Mouse (Mus musculus) heart, adult 9 months (tissue): ENCODE measurements around the gene Pus10.

Experiments
- DNase-seq, 2 experiments: peaks; one replicate each; pipeline ENCODE4 v3.0.0; 2022; ENCODE audit warnings: low spot score in 2 of 2

The Pus10 gene

DNA sequence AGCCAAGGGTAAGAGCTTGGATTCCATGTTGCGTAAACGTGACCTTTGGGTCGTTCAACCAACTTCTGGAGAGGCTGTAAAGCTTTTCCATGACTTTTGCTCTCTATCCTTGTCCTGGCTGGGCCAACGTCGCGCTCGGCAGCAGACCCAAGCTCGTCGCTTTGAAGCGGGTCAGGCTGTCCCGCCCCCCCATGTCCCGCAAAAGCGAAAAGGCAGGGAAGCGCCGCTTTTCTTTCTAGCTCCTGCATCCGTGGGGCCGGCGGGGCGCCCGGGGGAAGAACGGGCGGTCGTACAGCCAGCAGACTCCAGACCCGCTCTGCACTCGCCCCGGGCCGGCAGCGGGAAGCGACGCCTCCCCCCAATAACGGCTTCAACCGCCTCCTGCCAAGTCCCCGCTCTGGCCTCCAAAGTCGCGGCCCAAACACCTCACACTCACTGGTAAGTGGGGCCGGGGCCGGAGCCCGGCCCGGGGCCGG, at the start of gene Pus10:
Gene Pus10, plus strand, starts transcription at position 364 of the 476 bp plus-strand sequence.
- no peak for DNase-seq

DNA sequence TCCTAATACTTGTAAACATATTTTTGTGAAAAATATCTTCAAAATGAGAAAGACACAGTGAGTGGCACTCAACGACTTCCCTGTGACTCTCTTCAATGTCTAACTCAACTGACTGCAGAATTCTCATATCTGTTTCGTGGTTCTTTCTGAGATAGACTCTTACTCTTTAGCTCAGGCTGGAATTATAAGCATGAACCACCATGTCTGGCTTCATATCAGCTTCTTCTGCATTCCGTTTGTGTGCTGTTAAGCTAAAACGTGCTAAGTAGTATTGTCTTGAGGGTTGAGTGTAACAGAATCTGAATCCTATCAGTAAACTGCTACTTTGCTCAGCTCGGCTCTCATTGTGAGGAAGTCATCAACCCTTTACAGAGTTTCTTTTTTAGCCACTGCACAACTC, 46.5 kb upstream of the Pus10 start:
- no peak for DNase-seq

DNA sequence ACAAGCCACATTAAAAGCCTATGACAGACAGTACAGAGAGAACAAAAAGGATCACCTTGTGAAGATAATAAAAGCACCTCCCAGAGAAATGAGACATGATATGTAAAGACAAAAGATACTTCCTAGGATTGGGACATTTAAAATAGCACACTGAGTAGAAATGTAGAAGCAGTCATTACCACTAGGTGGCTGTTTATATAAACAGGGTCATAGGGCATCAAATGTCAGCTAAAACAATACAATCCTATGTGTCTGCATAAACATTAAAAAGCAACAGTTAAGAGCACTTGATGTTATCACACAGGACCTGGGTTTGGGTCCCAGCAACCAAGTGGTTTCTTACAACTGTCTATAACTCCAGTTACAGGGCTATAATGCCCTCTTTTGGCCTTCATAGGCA, 34.8 kb upstream of the Pus10 start:
- no peak for DNase-seq

- peak; percentile 80 to 85 for DNase-seq
These were observed 32.3 kb upstream of the Pus10 start, which contains the start of gene 0610010F05Rik for GRCm38 (mm10) chr11:23632945-23633878. 0610010F05Rik (minus strand) TSS chr11:23633639.

- DNase-seq = no peak
These were observed 31.6 kb upstream of the Pus10 start for GRCm38 (mm10) chr11:23633879-23634215.

DNA sequence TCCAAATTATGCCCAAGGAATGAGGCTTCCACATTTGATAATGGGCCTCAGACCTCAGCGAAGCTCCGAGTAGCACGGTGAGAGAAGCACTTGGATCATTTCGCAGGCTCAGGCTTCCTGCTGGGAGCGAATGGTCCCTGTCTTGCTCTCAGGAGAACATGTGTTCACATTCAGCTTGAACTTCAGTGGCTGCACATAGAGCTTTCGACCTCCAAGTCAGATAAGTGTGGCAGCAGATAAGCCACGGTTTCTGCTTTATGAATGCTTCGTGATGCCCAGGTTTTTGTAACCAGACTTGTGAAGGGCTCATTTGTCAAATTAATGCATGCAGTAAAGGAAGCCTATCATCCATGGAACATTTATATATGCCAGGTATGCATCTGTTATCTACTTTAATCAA, 30.9 kb upstream of the Pus10 start:
- DNase-seq = no peak

DNA sequence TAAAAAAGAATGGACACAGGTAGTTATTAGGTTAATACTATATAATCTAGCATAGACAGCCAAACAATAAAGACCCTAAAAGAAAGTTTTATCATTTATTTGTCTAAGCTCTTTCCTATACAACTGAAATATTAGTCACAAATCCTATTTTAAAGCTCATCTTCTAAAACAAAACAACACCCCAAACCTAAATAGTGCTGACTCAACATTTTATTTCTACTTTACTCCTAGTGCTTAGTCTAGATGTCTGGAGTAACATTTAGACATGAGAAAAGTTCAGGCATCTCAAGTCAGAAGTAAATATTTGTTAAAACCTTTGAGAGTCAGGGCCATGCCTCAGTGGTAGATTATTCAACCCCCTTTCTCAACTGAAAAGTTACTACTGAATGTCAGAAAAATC, 18.0 kb upstream of the Pus10 start:
- DNase-seq = no peak

DNA sequence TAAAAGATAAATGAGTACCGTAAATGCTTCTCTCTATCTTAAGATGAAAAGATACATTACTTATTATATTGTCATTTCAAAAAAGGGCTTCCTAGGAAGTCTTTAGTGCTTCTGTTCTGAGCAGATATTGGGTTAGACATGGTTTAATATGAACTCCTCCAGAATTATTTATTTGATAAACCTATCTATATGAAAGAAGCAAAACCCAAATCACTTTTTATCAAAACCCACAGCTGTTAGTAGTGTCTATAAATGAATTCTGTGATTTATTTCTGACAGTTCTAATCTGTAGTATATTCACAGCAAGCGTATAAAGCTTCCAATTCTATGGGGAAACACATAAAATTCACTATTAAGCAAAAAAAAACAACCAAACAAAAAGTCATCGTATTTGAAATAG, 17.6 kb upstream of the Pus10 start:
- no peak for DNase-seq

DNA sequence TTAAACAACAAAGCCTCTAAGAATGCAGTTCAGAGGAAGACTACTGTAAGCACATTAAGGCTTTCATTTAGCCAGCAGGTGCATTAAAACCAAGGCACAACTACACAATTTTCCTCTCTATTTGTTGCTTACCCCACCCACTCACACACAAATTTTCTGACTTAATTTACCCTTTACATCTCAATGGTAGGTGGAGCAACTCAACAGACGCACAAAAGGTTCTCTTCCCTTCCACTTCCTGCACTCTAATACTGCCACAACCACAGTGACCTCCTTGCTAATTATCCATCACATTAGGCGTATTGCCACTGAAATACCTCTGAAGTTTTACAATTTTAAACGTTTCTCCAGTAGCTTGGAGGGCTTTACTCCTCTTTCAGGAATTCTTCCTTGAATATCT, 11.8 kb upstream of the Pus10 start:
- DNase-seq = no peak

- DNase-seq = no peak
These were observed 7.7 kb upstream of the Pus10 start for GRCm38 (mm10) chr11:23657791-23658190.

DNA sequence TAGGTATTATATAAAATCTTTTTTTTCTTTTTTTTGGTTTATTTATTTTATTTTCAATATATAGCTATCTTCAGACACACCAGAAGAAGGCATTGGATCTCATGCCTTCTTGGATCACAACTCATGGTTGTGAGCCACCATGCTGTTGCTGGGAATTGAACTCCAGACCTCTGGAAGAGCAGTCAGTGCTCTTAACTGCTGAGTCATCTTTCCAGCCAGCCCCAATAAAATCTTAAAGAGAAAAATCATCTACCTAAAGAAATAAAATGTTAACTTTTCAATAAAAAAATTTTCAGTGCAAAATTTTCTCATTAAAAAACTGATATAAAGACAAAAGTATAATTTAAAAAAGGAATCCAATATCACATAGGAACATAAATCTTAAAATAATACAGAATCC, 1.2 kb upstream of the Pus10 start:
- DNase-seq = no peak

DNA sequence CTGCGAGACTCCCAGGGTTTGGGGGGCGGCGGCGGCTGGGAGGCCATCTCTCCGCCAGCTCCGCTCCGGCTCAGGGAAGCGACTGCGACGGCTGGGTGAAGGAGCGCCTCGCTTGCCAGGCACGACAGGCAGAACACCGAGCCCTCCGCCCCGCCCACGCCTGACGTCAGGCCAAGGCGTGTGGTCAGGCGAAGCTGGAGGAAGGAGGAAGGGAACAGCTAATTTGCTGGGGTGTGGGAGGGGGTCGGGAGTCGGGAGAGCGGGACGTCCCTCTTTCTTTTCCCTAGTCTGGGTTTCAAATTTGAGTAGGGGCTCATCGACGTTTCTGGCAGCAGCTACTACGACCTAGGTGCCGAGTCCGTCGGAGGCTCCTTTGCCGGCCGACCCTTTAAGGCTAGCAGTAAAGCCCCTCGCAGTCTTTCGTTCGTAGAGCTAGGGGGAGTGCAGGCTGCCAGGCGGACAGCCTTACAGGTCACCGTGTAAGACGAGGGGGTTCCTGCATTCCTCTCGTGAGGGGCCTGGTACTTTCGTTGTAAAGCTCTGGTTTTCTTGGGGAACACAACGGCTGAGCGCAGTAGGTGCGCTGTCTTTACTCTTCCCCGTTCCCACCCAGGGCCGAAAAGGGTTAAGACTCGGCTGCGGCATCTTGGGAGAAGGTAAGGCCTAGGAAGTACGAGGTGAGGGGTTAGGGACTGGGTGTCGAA, 476 bp downstream of the Pus10 start, which contains the start of gene Pex13:
Gene Pex13, minus strand, starts transcription at position 162 of the 704 bp plus-strand sequence.
- peak; percentile 90 to 91 for DNase-seq

DNA sequence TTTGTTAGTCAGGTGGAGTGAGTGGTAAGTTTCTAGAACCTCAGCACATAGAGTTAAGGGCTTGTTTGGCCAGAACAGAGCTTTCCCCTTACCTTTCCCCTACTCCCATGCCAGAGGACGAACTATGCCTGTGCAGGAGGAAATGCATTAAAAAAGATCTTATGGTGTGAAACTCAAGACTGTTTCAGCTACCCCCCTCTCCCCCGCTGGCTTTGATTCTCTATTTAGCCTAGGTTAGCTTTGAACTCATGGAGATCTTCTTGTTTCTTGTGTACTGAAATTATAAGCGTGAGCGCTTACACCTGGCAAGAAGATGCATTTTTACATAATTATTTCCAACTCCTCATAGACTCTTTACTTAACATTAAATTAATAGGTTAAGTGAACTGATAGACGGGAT, 1.1 kb downstream of the Pus10 start:
- no peak for DNase-seq

- no peak for DNase-seq
These were observed 1.7 kb downstream of the Pus10 start for GRCm38 (mm10) chr11:23667128-23667527.

DNA sequence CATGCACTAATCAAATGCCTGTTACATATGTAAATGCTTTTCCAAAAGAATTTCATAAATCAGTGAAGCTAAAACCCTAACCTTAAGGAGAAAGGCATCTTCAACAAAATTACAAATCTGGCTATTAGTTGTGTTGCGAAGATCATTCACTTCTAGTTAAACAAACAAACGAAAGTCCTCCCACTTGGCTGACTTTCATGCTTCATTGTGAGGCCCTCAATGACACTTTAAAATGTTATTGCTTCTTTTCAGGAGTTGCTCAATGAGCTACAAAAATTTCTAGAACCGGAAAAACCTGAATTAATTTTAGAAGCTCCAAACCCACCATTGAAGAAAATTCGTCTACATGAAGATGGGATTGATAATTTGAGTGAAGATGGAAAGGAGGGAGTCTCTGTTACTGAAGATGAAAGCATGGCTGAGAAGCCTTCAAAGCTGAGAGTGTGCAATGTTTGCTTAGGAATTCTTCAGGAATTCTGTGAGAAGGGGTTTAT, 6.8 kb downstream of the Pus10 start:
- no peak for DNase-seq

DNA sequence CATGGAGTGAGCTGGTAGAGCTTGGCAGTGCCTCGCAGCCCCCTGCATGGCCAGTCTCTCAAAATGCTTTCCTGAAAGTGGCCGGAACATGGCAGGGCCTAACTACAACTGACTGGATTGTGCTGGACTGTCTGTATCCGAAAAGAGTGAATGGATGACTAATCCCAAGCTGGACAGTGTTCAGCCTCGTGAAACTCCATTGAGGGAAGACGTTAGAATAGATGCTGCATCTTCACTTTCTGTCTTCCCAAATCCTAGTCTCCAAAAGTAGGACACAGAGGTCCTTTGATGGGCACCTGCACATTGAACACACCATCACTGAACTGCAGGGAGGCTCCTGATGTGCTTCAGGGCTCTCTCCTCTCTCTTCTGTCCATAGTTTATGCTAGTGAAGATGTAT, 10.6 kb downstream of the Pus10 start:
- DNase-seq = no peak

- peak; percentile 9 to 51 for DNase-seq
These were observed 13.7 kb downstream of the Pus10 start for GRCm38 (mm10) chr11:23679044-23679642.

DNA sequence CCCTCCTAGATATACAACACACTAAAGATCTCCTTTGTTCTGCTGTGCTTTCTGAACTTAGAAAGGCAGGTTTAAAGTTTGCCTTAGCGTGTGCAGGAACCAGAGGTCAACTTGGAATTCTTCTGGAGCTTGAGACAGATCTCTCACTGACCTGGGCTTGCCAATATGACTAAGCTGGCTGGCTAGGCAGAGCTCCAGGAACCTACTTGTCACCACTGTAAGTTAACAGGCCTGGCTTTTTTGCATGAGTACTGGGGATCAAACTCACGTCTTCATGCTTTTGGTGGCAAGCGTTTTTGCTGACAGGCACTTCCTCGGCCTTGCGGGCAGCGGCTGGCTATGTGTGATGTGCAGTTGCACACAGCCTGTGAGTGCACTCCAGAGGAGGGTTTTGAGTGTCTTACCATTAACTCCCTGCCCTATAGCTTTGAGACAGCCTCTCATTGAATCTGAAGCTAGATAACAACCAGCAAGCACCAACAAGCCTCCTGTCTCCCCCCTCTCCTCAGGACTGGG, 15.0 kb downstream of the Pus10 start:
- peak in 1 of 2 experiments; percentile 35 for DNase-seq

GRCm38 (mm10) chr11:23682561-23682960, 17.1 kb downstream of the Pus10 start:
- no peak for DNase-seq

DNA sequence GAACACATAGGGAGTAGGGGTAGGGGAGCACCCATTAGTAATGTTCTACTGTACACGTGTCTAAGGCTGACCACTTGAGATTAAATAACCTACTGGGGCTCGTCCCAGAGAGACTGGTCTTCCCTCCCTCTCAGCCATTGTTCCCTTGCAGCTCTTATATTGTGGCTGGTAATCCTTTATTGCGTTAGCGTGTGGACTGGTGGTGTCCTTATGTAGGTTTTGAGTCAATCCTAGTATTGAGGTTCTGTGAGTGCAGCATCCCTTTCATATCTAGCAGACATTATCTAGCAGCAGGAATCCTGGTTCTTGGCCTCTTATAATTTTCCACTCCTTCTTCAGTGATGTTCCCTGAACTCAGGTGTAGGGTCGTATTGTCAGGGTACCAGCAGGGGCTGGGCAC, 21.2 kb downstream of the Pus10 start:
- DNase-seq = no peak

GRCm38 (mm10) chr11:23688060-23688459, 22.6 kb downstream of the Pus10 start:
- DNase-seq = no peak

- DNase-seq = no peak
These were observed 27.8 kb downstream of the Pus10 start for GRCm38 (mm10) chr11:23693286-23693685.
